Mouse (Mus musculus) left cerebral cortex, adult 8-10 months (tissue): ENCODE data around the gene Gtf2ird2. TPM values are rescaled to one million over a fixed set of nuclear protein-coding genes. Genes with fewer than 3 reads are reported as not detected.

Experiments
- DNase-seq, 2 experiments: peaks; one replicate each; pipeline ENCODE4 v3.0.0; 2022; ENCODE audit warnings: low spot score in 2 of 2
- total RNA-seq, 4 experiments: library from RNA; stranded (reverse); gene quantifications; 2 replicates each; pipeline ENCODE4 v1.2.4; 2022

Gtf2ird2 gene
- total RNA-seq, 4 experiments from 2014 or later: 16.8 to 19.3 (median 18.2) TPM

DNA sequence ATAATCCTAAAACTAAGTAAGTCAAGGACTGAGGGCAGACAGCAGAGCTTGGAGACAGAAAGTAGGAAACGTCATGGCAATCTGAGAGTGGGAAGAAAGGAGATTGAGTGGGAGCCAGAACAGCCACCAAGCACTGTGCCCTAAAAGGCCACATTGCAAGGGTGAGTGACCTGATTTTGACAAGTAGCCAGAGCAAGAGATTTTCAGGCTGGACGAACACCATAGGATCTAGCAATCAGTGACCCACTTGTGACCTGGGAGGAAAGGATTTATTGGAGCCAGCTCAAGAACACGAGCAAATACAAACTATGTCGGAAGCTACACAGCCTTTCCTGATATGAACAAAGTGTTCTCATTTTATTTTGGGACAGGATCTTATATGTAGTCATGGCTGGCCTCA lies 1.1 kb upstream of the Gtf2ird2 start:
- no peak for DNase-seq

- no peak for DNase-seq
Measured at GRCm38 (mm10) chr5:134183162-134183561, 657 bp upstream of the Gtf2ird2 start.

- DNase-seq: no peak
Measured at GRCm38 (mm10) chr5:134186059-134186458, 2.2 kb downstream of the Gtf2ird2 start.

GRCm38 (mm10) chr5:134186961-134187731 lies 3.3 kb downstream of the Gtf2ird2 start:
- peak in 1 of 2 experiments; percentile 26 for DNase-seq

DNA sequence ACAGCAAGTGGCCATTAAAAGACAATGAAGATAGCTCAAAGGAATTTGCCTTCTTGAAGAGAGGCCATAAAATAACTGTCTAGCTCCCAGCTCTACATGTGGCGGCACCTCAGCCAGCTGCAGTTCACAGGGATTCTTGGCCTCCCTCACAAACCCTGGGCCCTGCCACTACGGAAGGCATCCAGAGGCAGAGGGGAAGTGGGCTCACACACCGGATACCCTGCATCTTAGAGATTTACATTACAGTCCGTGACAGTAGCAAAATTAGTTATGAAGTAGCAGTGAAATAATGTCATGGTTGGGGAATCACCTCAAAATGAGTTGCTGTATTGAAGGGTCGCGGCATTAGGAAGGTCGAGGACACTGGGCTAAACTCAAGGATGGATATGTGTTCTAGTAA lies 4.8 kb downstream of the Gtf2ird2 start:
- no peak for DNase-seq

GRCm38 (mm10) chr5:134193664-134194063 lies 9.8 kb downstream of the Gtf2ird2 start:
- DNase-seq: no peak

DNA sequence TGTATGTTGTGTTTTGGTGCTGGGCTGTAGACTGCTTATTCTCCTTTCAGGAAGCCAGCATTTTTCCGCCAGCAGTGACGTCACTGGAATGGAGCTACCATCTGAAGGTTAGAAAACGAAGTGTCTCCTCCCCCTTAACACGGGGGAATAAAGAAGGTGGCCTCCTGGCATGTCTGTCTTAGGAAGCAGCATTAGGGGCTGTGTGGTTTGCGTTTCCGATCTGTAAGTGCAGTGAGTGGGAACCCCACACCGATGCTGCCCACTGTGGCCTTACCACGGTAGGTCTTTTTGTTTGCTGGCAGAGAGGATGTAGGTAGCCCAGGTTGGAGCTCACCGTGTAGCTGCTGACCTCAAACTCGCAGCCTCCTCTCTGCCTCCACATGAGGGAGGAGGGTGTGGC lies 22.9 kb downstream of the Gtf2ird2 start:
- DNase-seq: no peak

DNA sequence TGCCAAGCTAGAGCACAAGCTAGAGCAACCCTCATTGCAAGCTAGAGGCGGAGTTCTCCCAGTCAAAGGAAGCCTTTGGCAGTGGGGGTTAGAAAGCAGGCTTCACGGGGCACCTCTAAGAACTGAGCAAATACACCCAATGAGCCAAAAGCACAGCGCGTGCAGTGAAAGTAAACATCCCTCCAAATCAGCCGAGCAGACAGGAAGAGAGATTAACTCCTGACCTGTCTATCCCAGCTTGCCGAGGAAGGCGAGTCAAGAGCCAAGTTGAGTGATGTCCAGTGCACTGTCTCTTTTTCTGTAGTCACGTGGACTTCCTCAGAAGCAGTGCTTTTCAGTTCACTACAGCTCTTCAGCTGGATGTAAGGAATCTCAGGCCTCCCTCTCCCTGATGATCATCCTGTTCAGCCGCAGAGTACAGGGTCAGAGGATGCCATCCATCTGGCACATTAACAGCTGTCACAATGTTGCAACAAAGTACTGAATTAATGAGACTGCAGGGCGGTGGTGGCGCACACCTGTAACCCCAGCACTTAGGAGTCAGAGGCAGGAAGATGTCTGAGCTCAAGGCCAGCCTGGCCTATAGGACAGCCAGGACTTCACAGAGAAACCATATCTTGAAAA lies 26.2 kb downstream of the Gtf2ird2 start:
- DNase-seq: no peak

DNA sequence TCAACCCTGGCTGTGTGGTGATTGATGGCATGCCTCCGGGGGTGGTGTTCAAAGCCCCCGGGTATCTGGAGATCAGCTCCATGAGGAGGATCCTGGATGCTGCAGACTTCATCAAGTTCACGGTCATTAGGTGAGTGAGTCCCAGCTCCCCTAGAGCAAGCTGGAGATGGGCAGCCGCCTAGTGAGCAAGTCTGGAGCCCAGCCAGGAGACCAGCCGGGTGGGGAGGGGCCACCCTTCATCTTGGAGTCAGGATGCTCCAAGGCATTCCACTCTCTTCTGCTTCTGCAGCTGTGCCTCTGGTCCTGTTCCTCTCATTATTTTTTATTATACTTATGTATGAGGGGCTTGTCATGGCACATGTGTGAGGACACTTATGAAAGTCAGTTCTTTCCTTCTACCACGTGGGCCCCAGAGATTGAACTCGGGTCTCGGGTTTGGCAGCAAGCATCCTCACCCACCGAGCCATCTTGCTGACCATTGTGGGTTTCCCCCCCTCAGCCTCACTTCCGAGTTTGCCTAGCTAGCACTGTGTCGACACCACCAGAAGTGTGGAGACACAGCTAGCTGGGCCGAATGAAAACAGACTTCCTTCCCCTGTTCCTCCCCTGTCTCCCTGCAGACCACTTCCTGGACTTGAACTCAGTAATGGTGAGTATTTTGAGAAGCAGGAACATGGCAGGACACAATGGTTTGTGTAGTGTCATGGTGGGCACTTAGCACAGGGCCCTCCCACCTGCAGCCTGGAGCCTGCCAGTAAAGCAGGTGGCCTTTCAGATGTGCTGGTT lies 30.4 kb downstream of the Gtf2ird2 start:
- no peak for DNase-seq

GRCm38 (mm10) chr5:134217900-134218299 lies 34.1 kb downstream of the Gtf2ird2 start:
- DNase-seq: no peak

GRCm38 (mm10) chr5:134221278-134221677 lies 37.5 kb downstream of the Gtf2ird2 start:
- DNase-seq: no peak

DNA sequence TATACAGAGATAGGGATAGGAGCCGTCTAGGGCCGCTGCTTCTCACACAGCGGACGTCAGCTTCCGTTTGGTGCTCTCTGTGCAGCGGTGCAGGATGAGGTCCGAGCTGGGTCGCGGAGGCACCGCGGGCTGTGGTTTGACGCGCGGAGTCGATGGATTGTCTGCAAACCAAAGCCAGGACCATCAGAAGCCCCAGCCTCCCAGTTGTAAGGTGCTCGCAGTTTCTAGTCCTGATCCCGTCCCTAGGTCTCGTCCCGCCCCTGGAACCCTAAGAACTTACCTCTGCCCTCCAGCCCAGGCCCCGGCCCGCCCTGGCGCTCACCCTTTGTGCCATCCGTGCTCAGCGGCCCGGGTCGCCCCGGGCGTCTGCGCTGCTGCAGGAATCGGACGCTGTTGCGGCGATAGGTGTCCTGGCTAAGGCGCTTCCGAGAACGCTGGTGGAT lies 37.9 kb downstream of the Gtf2ird2 start:
- DNase-seq: no peak

GRCm38 (mm10) chr5:134225110-134225901 lies 41.5 kb downstream of the Gtf2ird2 start:
- DNase-seq: no peak

DNA sequence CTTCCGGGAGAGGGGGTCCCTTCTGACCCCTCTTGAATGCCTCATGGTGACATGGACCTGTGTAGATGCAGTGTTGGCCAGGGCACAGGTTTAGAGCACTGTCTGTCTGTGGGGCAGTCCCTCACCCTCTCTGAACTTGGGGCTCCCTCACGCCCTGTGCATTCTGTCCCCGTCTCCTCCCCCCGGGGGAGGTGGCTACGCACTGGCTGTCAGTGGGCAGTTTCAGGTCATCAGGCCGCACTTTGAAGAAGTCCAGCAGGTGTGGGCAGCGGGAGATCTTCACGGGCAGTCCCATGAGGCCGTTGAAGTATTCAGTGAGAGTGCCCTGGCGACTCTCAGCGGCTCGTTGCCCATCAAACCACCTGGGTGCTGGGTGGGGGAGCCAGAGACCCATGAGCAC lies 43.1 kb downstream of the Gtf2ird2 start:
- DNase-seq: no peak

DNA sequence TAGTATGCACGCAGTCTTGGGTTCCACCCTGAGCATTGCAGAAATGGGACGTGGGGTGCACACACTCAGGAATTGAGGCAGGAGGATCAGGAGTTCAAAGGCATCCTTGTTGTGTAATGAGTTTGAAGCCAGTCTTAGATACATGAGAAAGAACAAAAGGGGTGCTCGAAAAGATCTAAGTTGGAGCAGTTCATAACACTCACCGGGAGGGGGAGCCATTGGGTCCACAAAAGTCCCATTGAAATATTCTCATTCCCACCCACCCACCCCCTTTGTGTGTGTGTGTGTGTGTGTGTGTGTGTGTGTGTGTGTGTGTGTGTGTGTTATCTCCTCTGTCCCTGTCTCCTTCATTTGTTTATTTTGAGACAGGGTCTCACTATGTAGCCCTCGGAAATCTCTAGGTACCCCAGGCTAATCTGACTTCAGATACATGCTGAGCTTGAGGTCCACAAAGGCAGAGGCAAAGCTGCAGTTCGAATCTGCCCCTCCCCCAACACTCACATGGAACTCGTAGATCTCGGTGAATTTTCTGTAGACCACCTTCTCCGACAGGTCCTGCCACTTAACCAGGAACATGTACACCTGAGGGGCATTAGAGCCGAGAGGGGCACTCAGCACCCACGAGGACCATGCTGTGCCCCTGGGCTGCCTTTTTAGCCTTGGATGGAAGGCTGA lies 43.9 kb downstream of the Gtf2ird2 start:
- DNase-seq: no peak

DNA sequence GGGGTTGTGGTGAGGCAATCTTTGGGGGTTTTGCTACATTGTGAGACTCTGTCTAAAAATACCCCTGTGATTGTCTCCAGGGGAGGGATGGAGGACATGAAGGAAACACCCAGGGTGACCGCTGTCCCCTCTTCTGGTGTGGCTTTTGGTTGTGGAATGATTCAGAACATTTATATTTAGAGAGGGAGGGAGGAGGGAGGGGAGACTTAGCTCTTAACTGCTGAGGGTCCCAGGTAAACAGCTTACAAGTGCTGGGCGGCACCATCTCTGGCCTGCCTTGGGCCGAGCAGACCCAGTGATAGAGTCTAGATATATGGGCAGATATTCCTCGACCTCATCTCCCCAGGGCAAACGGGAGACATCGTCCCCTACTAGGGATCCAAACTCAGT lies 44.4 kb downstream of the Gtf2ird2 start:
- no peak for DNase-seq

GRCm38 (mm10) chr5:134229391-134229790 lies 45.6 kb downstream of the Gtf2ird2 start, which contains the start of gene Ncf1:
Ncf1 (minus strand) TSS chr5:134229625.
- DNase-seq: no peak

DNA sequence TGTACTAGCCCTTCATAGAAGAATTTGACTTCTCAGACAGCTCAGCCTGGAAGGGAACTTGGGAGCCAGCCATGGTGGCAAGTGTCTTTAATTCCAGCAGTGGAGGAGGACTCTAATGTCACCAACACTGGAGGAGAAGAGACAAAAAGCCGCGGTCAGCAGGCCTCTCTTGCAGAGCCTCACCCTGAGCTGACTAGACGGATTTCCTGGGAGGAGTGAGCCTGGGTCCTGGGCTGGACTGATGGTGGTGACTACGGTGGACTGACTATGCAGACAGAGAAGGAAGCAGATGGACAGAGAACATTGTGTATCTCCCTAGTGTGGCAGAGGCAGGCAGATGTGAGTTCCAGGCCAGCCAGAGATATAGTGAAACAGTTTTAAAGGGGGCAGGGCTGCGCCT lies 47.6 kb downstream of the Gtf2ird2 start:
- DNase-seq: no peak

- DNase-seq: no peak
Measured at GRCm38 (mm10) chr5:134232111-134232510, 48.3 kb downstream of the Gtf2ird2 start.

GRCm38 (mm10) chr5:134232568-134232967 lies 48.7 kb downstream of the Gtf2ird2 start:
- no peak for DNase-seq

DNA sequence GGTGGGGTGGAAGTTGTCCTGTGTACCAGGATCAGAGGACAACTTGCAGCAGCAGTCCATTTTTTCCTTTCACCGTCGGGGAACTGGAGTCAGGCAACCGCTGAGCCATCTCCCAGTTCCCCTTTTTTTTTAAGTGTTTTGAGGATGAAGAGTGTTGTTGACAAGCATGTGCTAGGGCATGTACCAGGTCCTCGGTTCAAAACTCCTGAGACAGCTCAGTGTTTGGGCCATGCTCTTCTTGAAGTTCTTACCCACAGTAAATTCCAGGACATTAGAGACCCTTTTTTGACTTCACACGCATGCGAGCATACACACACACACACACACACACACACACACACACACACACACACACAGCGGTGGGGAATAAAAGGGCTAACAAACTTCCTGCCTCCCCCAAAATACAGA lies 49.4 kb downstream of the Gtf2ird2 start:
- no peak for DNase-seq
